Mouse (Mus musculus): ENCODE data around the gene Mylk2.

Gene Mylk2

GRCm38 (mm10) chr2:152914310-152915120, 3.4 kb downstream of the Mylk2 start:
- peak; percentile 85 for DNase-seq

DNA sequence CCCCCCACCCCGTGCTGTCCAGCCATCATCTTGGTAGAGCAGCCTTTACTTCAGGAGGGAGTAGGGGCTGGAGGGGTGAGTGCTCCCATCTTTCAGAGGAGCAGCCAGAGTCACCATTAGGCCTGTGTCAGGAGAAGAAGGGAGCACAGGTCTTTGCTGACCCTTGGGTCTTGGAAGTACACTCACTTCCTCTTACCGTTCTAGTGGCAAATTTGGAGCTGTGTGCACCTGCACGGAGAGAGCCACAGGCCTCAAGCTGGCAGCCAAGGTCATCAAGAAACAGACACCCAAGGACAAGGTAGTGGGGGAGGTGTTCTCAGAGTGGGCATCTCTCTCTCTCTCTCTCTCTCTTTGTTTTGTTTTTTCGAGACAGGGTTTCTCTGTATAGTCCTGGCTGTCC, 4.3 kb downstream of the Mylk2 start:
- no peak for DNase-seq

DNA sequence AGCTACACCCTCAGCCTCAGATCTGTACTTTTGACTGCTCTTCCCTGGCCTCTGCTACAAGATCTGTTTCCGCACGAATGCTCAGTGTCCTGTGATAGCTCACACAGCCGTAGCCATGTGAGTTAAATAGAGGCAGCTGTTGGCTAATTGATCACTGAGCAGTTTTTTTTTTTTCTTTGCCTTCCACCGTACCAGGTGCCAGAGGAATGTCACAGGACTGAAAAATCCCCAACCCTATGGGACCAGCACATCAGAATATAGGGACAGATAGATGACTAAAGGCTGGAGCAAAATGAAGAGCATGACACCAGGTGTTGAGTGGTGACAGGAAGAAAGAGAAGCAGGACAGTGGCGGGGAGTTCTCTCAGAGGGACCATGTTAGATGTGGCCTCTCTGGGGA, 5.0 kb downstream of the Mylk2 start:
- no peak for DNase-seq

DNA sequence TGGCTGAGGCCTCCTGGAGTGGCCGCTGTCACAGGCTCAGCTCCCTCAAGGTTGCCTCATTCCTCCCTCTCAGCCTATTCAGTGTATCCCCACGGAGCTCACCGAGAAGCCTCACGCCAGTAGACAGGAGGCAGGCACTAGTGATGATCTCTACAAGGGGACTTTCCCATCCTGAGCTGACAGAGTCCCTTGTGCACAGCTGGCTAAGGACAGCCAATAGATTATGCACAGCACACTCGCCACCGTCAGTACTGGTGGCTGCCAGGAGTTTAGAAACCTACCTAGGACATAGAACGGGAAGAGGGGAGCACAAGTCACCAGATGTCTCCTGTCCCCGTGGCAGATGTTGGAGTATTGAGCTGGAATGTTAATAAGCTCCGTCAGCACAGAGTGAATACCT, 6.5 kb downstream of the Mylk2 start:
- DNase-seq: no peak

DNA sequence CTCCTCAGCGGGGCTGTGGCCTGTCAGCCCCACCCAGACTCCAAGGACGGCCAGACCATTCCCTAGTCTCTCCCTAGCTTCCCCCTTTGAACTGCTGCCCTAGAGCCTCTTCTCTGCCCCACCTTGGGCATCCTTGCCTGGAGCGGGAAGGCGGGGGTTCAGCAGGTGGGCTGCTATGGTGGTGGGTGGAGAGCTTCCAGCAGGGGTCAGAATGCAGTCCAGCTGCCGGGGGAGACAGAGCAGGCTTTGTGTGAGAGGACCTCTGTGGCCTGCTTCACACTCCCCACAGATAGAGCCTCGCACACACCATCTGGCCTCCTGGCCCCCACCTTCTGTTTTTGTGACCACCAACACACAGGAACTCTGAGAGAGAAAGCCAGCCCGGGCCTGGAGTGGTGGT, 11.2 kb downstream of the Mylk2 start:
- no peak for DNase-seq

DNA sequence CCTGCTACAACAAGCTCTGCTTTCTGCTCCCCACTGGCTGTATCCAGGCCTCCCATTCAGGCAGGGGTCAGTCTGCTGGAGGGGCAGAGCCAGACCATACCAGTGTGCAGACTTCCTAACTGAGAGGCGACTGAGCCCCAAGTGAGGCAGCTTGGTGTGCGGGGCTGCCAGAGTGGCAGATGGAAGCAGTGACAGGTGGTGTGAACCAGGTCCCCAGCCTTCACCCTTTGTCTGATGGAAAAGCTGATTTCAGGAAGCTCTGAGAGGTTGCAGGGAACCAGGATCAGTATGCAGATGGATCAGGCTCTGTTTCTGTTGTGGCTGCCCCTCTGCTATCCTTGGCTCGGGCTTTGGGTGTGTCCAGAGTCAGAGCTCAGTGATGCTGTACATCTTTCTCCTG, 12.5 kb downstream of the Mylk2 start:
- no peak for DNase-seq

DNA sequence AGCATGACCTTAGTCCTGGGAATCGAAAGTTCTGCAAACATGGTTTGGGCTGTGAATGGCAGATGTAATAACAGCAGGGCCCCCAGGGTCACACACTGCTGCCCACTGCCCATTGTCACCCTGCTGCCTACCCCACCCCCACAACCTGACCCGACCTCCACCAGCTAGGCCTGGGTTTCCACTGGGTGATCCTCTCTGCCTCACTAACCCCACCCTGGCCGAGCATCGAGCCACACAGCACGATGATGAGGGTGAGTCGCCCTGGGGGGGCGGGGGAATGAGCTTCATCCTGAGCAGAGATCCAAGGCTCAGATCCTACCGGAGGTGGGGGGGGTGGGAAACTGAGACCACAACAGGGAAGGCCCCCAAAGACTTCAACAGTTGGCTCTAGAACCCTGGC, 13.0 kb downstream of the Mylk2 start:
- no peak for DNase-seq

GRCm38 (mm10) chr2:152924543-152924942, 13.4 kb downstream of the Mylk2 start:
- DNase-seq: no peak

GRCm38 (mm10) chr2:152925189-152925872, 14.2 kb downstream of the Mylk2 start:
- peak; percentile 56 for DNase-seq

GRCm38 (mm10) chr2:152926896-152927295, 15.7 kb downstream of the Mylk2 start:
- no peak for DNase-seq

DNA sequence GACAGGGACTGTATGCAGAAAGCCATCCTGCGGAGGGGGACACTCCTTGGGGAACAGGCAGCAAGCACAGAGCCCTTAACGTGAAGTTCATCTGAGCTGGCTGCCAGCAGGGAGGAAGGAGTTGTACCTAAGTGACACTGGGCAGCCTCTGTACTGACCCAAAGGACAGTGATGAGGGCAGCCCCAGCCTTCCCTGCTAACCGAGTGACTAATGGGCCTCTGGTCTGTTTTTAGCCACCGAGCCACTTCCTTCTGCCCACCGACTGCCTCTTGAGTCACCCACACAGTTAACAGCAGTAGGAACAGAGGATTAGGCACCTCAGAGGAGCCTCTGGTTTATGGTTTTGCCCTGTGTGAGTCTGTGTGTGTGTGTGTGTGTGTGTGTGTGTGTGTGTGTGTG, 16.2 kb downstream of the Mylk2 start:
- no peak for DNase-seq

DNA sequence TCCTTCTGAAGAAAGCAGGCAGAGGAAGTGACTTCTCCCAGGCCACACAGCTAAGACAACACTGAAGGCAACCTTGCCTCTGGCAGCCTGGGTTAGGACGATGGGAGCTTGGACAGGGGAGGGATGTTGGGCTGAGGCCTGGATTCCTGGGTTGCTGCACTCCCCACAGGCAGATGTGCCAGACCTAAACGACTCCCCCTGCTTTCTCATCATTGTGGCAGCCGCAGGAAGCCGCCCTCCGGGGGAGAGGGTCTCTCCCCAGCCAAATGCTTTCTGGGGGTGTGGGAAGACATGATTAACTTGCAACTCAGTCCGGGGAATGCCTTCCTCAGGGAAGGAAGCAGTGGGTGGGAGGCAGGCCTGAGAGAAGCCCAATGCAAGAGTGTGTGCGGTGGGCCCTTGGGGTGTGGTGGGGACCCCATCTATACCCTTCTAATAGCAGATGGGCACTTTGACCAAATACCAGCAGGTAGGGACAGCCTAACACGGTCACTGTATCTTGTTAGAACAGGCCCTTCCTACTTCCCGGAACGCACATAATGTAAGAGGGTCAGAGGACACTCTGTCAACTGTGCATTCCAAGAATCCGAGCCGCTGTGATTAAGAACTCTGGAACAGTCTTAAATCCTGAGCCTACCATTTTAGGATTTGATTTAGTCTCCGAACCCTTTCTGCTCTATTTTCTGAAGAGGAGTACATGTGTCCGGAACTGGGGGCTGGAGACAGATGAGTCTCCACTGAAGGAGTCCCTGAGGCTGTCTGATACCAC, 17.3 kb downstream of the Mylk2 start:
- no peak for DNase-seq

DNA sequence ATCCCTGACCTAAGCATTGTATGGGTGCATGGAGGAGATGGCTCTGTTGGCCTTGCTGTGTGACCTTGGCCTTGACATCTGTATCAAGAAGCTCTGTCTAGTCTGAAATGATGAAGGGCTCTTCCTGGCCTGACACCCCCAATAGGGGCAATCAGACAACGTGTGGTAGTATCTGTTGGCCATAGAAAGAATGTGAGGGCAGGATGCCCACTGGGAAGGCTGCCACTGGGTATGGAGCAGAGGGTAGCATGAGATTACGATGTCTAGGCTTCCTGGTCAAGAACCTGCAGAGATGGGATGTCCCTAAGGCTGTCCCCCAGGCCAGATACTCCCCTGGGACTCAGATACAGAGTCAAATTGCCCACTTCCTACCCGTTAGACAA, 17.8 kb downstream of the Mylk2 start:
- no peak for DNase-seq

GRCm38 (mm10) chr2:152930276-152930675, 19.1 kb downstream of the Mylk2 start:
- no peak for DNase-seq

GRCm38 (mm10) chr2:152931456-152932160, 20.5 kb downstream of the Mylk2 start:
- no peak for DNase-seq

- DNase-seq: no peak
Measured at GRCm38 (mm10) chr2:152933048-152933447, 21.9 kb downstream of the Mylk2 start, which contains the start of gene Foxs1. Foxs1 (minus strand) TSS chr2:152933208.

DNA sequence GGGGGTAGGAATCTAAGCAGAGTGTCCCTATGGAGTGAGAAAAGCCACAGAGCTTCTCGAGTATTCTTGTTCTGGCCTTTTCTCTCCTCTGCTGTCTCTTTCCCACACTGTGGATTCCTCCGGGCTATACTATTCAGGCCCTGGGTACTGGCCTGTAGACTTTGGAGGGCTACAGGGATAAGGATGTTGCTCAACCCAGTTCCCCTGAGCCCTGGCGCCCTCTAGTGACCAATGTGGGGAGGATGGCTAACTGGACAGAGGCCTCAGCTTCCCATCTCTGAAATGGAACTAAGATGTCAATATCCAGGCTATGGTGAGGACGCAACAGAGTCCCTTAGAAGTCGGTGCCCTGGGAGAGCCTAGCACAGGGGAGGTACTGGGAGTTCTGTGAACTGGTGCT, 22.5 kb downstream of the Mylk2 start:
- peak; percentile 63 for DNase-seq

- peak; percentile 64 for DNase-seq
Measured at GRCm38 (mm10) chr2:152939846-152940245, 28.7 kb downstream of the Mylk2 start.

DNA sequence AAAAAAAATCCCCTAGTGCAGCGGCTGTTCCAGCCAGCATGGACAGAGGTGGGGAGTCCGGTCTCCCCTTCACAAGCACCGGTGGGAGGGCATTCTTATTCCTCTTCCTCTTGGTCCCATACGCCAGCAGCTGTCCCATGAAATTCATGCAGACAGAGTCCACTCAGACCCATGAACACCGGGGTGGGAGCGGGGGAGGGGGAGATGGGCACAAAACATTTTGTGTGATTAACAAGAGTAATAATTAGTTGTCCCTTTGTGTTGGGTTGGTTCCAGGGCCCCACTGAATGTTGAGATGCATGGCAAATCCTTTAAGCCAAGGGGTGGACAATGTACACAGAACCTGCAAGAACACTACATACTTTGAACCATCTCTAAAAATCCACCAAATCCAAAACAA, 30.0 kb downstream of the Mylk2 start:
- no peak for DNase-seq

GRCm38 (mm10) chr2:152941776-152942175, 30.6 kb downstream of the Mylk2 start:
- no peak for DNase-seq

- DNase-seq: no peak
Measured at GRCm38 (mm10) chr2:152942898-152943515, 31.9 kb downstream of the Mylk2 start.

- no peak for DNase-seq
Measured at GRCm38 (mm10) chr2:152943568-152943967, 32.4 kb downstream of the Mylk2 start.

- DNase-seq: no peak
Measured at GRCm38 (mm10) chr2:152944013-152944412, 32.9 kb downstream of the Mylk2 start.
